Mouse (Mus musculus): Measurements from ENCODE around the gene Rasgrp4. TPM values are rescaled to one million over a fixed set of nuclear protein-coding genes. Genes with fewer than 3 reads are reported as not detected.

Rasgrp4 gene
- polyA plus RNA-seq, 1 experiment from 2014 or later = 0.47 TPM

DNA sequence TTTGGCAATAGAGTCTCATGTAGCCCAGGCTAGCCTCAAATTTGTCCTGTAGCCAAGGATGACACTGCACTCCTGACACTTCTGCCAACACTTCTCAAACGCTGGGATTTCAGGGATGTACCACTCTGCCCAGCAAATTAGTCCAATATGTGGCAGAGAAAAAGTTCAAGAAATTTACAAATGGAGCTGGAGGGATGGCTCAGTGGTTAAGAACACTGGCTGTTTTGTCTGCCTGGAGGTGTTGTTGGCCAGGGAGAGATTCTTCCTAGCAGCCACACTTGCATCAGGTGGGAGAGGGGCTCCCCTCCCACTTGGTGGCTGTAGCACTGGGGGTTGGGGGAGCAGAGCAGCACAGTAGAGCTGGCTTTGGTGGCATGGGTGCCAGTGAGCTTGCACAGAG, 15.1 kb upstream of the Rasgrp4 start:
- Histone ChIP-seq H3K36me3 (ENCODE audit: control insufficient read depth, insufficient read depth, low read length) (no peaks in the 10 kb centered on the region), H3K27ac (ENCODE audit: low read depth, low read length) (no peak overlapping the region), H3K9me3 (replicated peaks; ENCODE audit: control insufficient read depth, low read length) (no peaks in the 10 kb centered on the region), H3K4me1 (ENCODE audit: control insufficient read depth, insufficient read depth, low read length) (peaks cover 3% of the 10 kb centered on the region; the same call in 1 of the 2 replicates), H3K4me3 (ENCODE audit: low read depth, low read length) (no peak overlapping the region), H3K4me2 (ENCODE audit: low read length) (no peak overlapping the region), H3K27me3 (replicated peaks; ENCODE audit: control insufficient read depth, insufficient read depth, low read length) (no peaks in the 10 kb centered on the region), H3K9ac (ENCODE audit: low read length) (no peak overlapping the region)
- no peak for ATAC-seq
- DNase-seq (ENCODE audit: low spot score) = no peak
- 73% methylated on average over 1 of the region's 1 CpGs for WGBS

- H3K27ac ChIP-seq (ENCODE audit: low read depth, low read length) = no peak overlapping the region
- 92% methylated on average over 9 of the region's 9 CpGs for WGBS
- H3K4me3 ChIP-seq (ENCODE audit: low read depth, low read length) = no peak overlapping the region
- peaks cover 5% of the 10 kb centered on the region; the same call in 1 of the 2 replicates for H3K4me1 ChIP-seq (ENCODE audit: control insufficient read depth, insufficient read depth, low read length)
- H3K4me2 ChIP-seq (ENCODE audit: low read length) = no peak overlapping the region
- no peaks in the 10 kb centered on the region for H3K36me3 ChIP-seq (ENCODE audit: control insufficient read depth, insufficient read depth, low read length)
- no peak for ATAC-seq
- H3K9ac ChIP-seq (ENCODE audit: low read length) = no peak overlapping the region
- no peaks in the 10 kb centered on the region for H3K9me3 ChIP-seq (replicated peaks; ENCODE audit: control insufficient read depth, low read length)
- DNase-seq (ENCODE audit: low spot score) = no peak
- H3K27me3 ChIP-seq (replicated peaks; ENCODE audit: control insufficient read depth, insufficient read depth, low read length) = no peaks in the 10 kb centered on the region
Observed at GRCm38 (mm10) chr7:29122821-29123220, 11.8 kb upstream of the Rasgrp4 start.

- H3K9me3 ChIP-seq (replicated peaks; ENCODE audit: control insufficient read depth, low read length) = no peaks in the 10 kb centered on the region
- DNase-seq (ENCODE audit: low spot score) (no peak), ATAC-seq (no peak)
- no peaks in the 10 kb centered on the region for H3K27me3 ChIP-seq (replicated peaks; ENCODE audit: control insufficient read depth, insufficient read depth, low read length)
- WGBS = 58% methylated on average over 5 of the region's 5 CpGs
- no peak overlapping the region for H3K27ac ChIP-seq (ENCODE audit: low read depth, low read length)
- H3K4me3 ChIP-seq (ENCODE audit: low read depth, low read length) = no peak overlapping the region
- no peak overlapping the region for H3K9ac ChIP-seq (ENCODE audit: low read length)
- no peak overlapping the region for H3K4me2 ChIP-seq (ENCODE audit: low read length)
- H3K4me1 ChIP-seq (ENCODE audit: control insufficient read depth, insufficient read depth, low read length) = peaks cover 5% of the 10 kb centered on the region; the same call in 1 of the 2 replicates
- no peaks in the 10 kb centered on the region for H3K36me3 ChIP-seq (ENCODE audit: control insufficient read depth, insufficient read depth, low read length)
Observed at GRCm38 (mm10) chr7:29123531-29124358, 10.9 kb upstream of the Rasgrp4 start.

- Histone ChIP-seq H3K27me3 (replicated peaks; ENCODE audit: control insufficient read depth, insufficient read depth, low read length) (no peaks in the 10 kb centered on the region), H3K9ac (ENCODE audit: low read length) (peak within 1 kb of the TSS; percentile 49; the same call in 1 of the 2 replicates), H3K4me1 (ENCODE audit: control insufficient read depth, insufficient read depth, low read length) (peaks cover 5% of the 10 kb centered on the region; the same call in 1 of the 2 replicates), H3K4me3 (ENCODE audit: low read depth, low read length) (peak within 1 kb of the TSS; percentile 23), H3K27ac (ENCODE audit: low read depth, low read length) (no peak within 1 kb of the TSS), H3K9me3 (replicated peaks; ENCODE audit: control insufficient read depth, low read length) (no peaks in the 10 kb centered on the region), H3K4me2 (ENCODE audit: low read length) (peak within 1 kb of the TSS; percentile 50), H3K36me3 (ENCODE audit: control insufficient read depth, insufficient read depth, low read length) (no peaks in the 10 kb centered on the region)
- DNase-seq (ENCODE audit: low spot score) = peak; percentile 75
- whole genome bisulfite sequencing = 1% methylated on average over 16 of the region's 16 CpGs
- ATAC-seq = peak; percentile 80
Observed at GRCm38 (mm10) chr7:29124970-29125369, 9.7 kb upstream of the Rasgrp4 start, which contains the start of gene Ryr1. Ryr1 (minus strand) TSS chr7:29125179.

DNA sequence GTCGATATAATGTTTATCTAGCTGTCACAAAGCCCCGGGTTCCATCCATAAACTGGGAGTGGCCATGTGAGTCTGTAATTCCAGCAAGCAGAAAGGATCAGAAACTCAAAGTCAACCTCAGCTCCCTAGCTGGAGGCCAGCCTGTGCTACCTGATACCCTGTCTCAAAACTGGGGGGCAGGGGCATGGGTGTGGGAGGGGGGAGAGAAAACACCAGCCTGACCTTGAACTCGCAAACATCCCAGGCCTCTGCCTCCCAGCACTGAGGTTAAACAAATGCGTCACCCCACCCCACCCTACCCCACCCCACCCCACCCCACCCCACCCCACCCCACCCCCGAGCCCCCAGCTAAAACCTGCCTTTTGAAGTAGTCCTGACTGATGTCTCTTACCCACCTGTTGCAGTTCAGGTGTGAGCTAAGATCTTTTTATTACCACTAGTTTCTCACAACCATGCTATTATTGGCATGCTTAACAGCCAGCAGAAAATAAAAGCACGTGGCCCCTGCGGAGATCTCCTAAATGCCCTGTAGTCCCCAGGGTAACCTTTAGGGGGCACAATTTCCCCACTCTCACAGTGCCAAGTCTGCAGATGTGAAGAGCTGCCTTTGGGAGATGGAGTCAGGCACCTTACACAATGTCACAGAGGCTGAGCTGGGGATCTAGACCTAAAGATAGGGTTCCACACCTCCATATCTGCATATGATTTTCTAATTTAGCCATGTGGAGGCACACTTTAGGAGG, 8.3 kb upstream of the Rasgrp4 start:
- 30% methylated on average over 7 of the region's 7 CpGs for WGBS

GRCm38 (mm10) chr7:29128725-29129124, 5.9 kb upstream of the Rasgrp4 start:
- H3K4me2 ChIP-seq (ENCODE audit: low read length) = no peak overlapping the region
- ATAC-seq (no peak), DNase-seq (ENCODE audit: low spot score) (peak; percentile 34)
- H3K4me3 ChIP-seq (ENCODE audit: low read depth, low read length) = no peak overlapping the region
- H3K9me3 ChIP-seq (replicated peaks; ENCODE audit: control insufficient read depth, low read length) = no peaks in the 10 kb centered on the region
- no peak overlapping the region for H3K27ac ChIP-seq (ENCODE audit: low read depth, low read length)
- H3K36me3 ChIP-seq (ENCODE audit: control insufficient read depth, insufficient read depth, low read length) = no peaks in the 10 kb centered on the region
- H3K27me3 ChIP-seq (replicated peaks; ENCODE audit: control insufficient read depth, insufficient read depth, low read length) = no peaks in the 10 kb centered on the region
- H3K9ac ChIP-seq (ENCODE audit: low read length) = no peak overlapping the region
- WGBS = 35% methylated on average over 2 of the region's 2 CpGs
- H3K4me1 ChIP-seq (ENCODE audit: control insufficient read depth, insufficient read depth, low read length) = peaks cover 5% of the 10 kb centered on the region; the same call in 1 of the 2 replicates

More for the DNA sequence above, 8.3 kb upstream of the Rasgrp4 start:
- Histone ChIP-seq H3K4me3 (ENCODE audit: low read depth, low read length) (no peak overlapping the region), H3K36me3 (ENCODE audit: control insufficient read depth, insufficient read depth, low read length) (no peaks in the 10 kb centered on the region), H3K9ac (ENCODE audit: low read length) (no peak overlapping the region), H3K27ac (ENCODE audit: low read depth, low read length) (no peak overlapping the region), H3K4me1 (ENCODE audit: control insufficient read depth, insufficient read depth, low read length) (peaks cover 5% of the 10 kb centered on the region; the same call in 1 of the 2 replicates), H3K27me3 (replicated peaks; ENCODE audit: control insufficient read depth, insufficient read depth, low read length) (no peaks in the 10 kb centered on the region), H3K9me3 (replicated peaks; ENCODE audit: control insufficient read depth, low read length) (no peaks in the 10 kb centered on the region), H3K4me2 (ENCODE audit: low read length) (no peak overlapping the region)
- ATAC-seq = no peak
- DNase-seq (ENCODE audit: low spot score) = no peak

DNA sequence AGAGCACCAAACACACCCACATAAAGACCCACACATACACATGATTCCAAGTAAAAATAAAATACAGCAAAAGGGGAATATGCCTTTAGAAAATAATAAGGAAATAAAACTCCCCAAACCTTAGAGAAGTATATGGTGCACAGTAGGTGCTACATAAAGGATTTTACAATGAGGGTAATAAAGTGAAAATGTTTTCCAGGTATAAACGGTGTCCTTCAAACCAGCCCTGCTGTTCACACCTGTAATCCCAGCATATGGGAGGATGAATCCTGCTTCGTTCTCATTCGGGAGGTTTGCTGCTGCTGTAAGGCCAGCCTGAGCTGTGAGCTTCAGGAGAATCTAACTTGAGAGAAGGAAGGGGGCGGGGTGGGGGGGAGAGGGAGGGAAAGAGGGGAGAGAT, 421 bp upstream of the Rasgrp4 start:
- Histone ChIP-seq H3K9me3 (replicated peaks; ENCODE audit: control insufficient read depth, low read length) (no peaks in the 10 kb centered on the region), H3K36me3 (ENCODE audit: control insufficient read depth, insufficient read depth, low read length) (no peaks in the 10 kb centered on the region), H3K4me3 (ENCODE audit: low read depth, low read length) (peak overlapping the region; percentile 14; the same call in 1 of the 2 replicates), H3K27ac (ENCODE audit: low read depth, low read length) (no peak overlapping the region), H3K9ac (ENCODE audit: low read length) (no peak overlapping the region), H3K4me2 (ENCODE audit: low read length) (peak overlapping the region; percentile 49), H3K27me3 (replicated peaks; ENCODE audit: control insufficient read depth, insufficient read depth, low read length) (no peaks in the 10 kb centered on the region), H3K4me1 (ENCODE audit: control insufficient read depth, insufficient read depth, low read length) (no peaks in the 10 kb centered on the region)
- ATAC-seq (no peak), DNase-seq (ENCODE audit: low spot score) (no peak)
- 8% methylated on average over 4 of the region's 4 CpGs for WGBS

DNA sequence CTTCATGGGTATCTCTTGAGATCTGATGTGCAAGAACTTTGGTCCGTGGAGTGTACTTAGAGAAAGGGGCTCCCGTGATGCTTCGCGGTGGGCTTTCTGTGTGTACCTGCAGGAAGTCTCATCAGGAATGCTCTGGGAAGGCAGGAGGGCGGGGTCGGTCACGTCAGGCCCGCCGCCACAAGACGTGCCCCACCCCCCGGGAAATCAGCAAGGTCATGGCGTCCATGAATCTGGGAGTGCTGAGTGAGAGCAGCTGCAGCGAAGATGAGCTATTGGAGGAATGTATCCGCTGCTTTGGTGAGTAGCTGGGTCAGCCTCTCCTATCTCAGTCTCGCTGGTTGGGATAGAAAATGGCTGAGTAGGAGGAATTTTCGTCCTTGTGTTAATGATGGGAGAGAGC, 2.8 kb downstream of the Rasgrp4 start:
- H3K9me3 ChIP-seq (replicated peaks; ENCODE audit: control insufficient read depth, low read length) = no peaks in the 10 kb centered on the region
- no peak overlapping the region for H3K4me3 ChIP-seq (ENCODE audit: low read depth, low read length)
- no peaks in the 10 kb centered on the region for H3K36me3 ChIP-seq (ENCODE audit: control insufficient read depth, insufficient read depth, low read length)
- ATAC-seq = no peak
- no peak overlapping the region for H3K27ac ChIP-seq (ENCODE audit: low read depth, low read length)
- 48% methylated on average over 16 of the region's 16 CpGs for WGBS
- no peak for DNase-seq (ENCODE audit: low spot score)
- no peak overlapping the region for H3K9ac ChIP-seq (ENCODE audit: low read length)
- no peak overlapping the region for H3K4me2 ChIP-seq (ENCODE audit: low read length)
- no peaks in the 10 kb centered on the region for H3K4me1 ChIP-seq (ENCODE audit: control insufficient read depth, insufficient read depth, low read length)
- H3K27me3 ChIP-seq (replicated peaks; ENCODE audit: control insufficient read depth, insufficient read depth, low read length) = no peaks in the 10 kb centered on the region
